Mouse (Mus musculus) frontal cortex, postnatal 10 days (tissue): Measurements from ENCODE around the gene Itprid1.
A peak's percentile ranks its signal among the peaks of the same experiment; 100 is the strongest.

Experiments used
- DNase-seq, 2 experiments: peaks; one replicate each; pipeline ENCODE4 v3.0.0; 2022; ENCODE audit warnings: low spot score in 2 of 2, mixed read lengths in 1 of 2

Itprid1 gene

GRCm38 (mm10) chr6:55887598-55887997 is 50.9 kb downstream of the Itprid1 start:
- DNase-seq = no peak

- DNase-seq = no peak
Measured at GRCm38 (mm10) chr6:55901568-55902328, 65.1 kb downstream of the Itprid1 start.

GRCm38 (mm10) chr6:55902329-55902605 is 65.6 kb downstream of the Itprid1 start:
- DNase-seq = no peak

- DNase-seq = no peak
Measured at GRCm38 (mm10) chr6:55919206-55919605, 82.5 kb downstream of the Itprid1 start.

- DNase-seq = no peak
Measured at GRCm38 (mm10) chr6:55920282-55920720, 83.6 kb downstream of the Itprid1 start.

GRCm38 (mm10) chr6:55920866-55921630 is 84.4 kb downstream of the Itprid1 start:
- DNase-seq = peak in 1 of 2 experiments; percentile 15

- no peak for DNase-seq
Measured at GRCm38 (mm10) chr6:55944709-55945108, 108.0 kb downstream of the Itprid1 start.

- peak; percentile 14 to 44 for DNase-seq
Measured at GRCm38 (mm10) chr6:55950345-55951110, 113.8 kb downstream of the Itprid1 start.

DNA sequence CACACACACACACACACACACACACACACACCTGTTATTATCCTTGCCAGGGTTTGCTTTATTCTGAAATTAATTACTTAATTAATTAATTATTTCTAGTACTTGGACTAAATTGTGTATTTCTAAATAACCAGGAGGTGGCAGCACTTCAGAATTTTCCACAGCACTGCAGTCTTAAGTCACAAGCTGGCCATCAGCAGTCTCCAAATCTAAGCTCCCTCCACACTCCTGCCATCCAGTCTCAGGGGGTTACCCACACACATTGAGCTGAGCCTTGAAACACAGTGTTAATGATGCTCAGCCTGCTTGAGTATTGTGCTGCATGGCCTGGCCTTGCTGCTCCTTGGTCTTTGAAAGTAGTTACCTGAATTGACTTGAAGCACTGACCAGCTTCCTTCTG is 136.3 kb downstream of the Itprid1 start:
- DNase-seq = no peak

DNA sequence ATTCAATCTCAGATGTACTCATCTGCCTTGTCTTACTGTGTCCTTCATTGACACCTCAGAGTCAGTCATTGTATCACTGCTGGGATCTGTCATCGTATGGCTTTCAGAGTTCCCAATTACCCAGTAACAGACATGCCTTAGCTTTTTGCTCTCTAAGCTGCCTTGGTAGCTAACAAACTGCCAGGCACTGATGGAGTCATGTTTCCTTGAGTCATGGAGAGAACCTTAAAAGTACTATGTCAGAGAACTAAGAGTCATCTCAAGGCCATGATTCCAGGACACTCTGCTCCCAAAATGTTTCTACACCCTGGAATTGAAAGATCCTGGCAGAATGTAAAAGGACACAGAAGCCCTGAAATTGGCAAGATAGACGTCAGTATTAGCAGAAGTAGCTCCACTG is 143.1 kb downstream of the Itprid1 start:
- no peak for DNase-seq

DNA sequence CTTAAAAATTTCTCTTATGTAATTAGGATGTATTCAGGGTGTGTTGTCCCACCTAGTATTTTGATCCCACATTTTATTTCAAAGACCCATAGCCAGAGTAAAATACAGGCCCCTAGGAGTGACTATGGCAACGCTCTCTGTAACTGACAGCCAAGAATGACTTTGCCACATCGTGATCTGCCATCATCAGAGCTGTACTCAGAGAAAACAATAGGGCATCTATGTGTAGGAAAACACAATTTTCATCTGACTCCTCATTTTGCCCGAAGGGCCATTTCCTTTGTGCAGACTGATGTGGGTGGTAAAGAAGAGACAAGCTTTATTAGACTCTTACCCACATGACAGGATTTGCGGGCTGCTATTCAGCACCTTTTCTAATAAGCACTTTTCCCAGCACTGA is 172.0 kb downstream of the Itprid1 start:
- no peak for DNase-seq

DNA sequence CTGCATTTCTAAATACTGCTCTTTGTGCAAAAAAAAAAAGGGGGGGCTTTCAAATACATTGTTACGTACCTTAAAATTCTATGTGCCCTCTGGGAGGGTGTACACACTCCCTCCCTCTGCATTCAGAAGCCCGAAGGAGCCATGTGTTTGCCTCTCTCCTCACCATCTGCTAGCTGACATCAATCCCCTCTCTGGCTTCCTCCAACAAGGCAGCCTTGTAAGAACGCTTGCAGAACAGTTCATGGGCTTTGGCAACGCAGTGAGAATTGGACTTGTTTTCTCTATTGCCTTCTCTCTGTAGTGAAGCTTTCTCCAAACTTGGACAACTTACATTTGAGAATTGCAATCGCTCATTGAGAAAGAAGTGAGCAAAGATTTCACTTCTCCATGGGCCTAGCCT is 175.7 kb downstream of the Itprid1 start:
- DNase-seq = no peak

DNA sequence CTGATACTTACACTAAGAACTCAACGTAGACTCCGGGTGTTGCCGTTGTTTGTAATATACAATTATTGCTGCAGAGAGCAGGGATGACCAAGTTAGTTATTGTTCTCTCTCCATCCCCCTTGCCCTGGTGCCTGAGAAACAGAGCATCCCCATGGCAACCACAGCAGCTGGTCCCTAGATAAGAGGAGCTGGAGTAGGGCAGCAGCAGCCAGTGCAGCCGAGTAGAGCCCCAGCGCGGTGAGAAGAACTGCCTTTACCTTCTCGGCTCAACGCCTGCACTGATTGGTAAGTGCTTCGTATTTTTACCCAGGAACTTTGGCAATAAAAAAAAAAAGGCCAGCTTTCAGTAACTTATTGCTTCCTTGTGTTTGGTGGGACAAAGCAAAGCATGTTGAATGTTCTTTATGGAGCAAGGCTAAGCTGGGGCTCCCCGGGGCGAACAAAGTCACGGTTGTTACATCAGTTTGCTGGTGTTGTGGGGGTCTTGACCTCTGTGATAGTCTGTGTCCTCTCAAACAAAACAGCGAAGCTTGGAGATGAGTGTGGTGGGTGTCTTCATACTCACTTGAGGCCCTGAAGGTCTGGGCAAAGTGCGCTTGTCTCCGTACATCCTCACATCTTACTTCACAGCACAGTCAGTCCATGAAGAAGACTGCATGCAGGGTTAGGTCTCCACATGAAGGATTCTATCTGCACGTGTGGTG is 180.7 kb downstream of the Itprid1 start, which contains the start of gene Ppp1r17:
TSS of gene Ppp1r17 (plus strand) at position 207 of the 704 bp plus-strand sequence.
- DNase-seq = no peak

- DNase-seq = no peak
Measured at GRCm38 (mm10) chr6:56019632-56020031, 182.9 kb downstream of the Itprid1 start.

DNA sequence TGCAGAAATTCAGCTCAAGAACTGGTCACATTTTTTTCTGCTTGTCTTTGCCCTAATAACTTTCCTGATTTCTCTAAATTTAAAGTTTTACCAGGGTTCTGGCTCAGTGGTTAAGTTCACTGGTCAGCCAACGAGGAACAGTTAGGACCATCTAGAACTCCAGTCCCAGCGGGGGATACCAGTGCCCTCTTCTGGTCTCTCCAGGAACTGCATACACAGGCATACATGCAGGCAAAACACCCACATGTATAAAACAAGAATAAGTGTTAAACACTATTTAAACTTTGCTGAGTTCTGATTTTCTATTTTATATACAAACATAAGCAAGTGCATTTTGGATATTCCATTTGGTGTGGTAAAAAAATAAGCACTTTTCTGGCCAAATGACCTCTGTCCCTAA is 188.8 kb downstream of the Itprid1 start:
- DNase-seq = no peak

DNA sequence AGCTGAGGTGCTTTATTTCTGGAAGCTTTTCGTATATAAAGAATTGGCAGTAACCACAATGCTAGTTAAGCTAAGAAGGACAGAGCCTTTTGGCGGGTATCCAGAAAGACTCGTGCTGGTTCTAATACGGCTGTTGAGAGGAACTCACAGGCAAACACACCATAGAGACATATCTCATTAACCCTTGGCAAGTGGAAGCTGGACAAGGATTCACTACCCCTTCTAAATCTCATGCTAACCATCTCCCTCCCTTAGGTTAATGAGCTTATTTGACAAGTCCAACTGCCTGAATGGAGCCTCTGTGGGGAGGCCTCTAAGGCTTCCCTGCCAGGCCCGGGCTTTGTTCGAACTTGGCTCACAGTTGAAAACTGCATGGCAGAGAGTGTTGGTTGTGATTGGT is 190.6 kb downstream of the Itprid1 start:
- no peak for DNase-seq

- DNase-seq = no peak
Measured at GRCm38 (mm10) chr6:56027966-56028365, 191.3 kb downstream of the Itprid1 start.
